Mouse (Mus musculus): ENCODE data around the gene Tmcc3. TPM values are rescaled to one million over a fixed set of nuclear protein-coding genes. Genes with fewer than 3 reads are reported as not detected.

Tmcc3 gene
- total RNA-seq, 2 experiments from 2014 or later = 25.7 to 31.5 TPM

DNA sequence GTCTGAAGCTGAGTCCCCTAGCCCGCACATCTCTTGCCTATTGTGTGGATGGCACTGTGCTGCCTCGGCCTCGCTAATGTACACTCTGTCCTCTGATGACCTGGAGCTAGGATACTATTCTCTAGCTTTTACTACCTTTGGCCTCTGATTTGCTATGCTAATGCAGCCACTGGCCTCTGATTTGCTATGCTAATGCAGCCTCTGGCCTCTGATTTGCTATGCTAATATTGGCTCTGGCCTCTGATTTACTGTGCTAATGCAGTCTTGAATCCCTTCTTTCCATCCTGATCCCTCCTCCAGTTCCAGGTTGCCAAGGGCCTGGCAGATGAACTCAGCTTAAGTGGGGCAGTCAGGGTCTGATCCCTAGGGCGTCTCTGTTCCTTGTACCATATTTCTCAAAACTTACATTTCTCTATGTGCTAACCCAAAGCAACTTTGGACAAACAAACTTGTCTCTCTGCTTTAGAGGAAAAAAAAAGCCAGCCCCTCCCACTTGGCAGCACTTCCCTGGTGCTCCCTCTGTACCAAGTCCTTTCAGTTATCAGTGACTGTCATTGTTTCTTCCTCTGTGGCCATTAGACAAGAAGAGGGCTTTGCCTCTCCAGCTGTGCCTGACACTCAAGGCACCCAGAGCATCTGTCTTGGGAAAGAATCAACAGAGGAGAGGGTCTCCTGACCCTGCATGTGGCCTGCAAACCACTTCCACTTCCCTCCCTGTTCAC, 237.9 kb downstream of the Tmcc3 start:
- DNase-seq = peak; percentile 63 to 74

DNA sequence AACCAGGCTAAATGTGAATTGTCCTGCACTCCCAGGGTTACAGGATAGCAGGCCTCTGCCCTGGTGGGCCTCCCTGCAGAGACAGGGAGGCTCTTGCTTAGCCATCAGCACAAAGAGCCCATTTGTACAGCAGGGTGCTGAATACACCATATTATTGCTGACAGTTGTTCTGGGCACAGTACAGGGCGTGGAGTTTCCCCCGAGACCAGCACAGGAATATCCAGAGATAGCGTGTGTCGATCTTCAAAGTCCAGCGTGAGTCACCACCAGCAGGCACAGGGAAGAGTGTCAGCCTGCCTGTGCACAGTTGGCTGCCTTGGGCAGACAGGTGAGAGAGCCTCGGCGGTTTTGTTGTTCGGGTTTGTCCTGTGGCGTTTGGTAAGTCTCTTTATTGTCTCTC, 238.9 kb downstream of the Tmcc3 start:
- peak in 1 of 2 experiments; percentile 33 for DNase-seq

DNA sequence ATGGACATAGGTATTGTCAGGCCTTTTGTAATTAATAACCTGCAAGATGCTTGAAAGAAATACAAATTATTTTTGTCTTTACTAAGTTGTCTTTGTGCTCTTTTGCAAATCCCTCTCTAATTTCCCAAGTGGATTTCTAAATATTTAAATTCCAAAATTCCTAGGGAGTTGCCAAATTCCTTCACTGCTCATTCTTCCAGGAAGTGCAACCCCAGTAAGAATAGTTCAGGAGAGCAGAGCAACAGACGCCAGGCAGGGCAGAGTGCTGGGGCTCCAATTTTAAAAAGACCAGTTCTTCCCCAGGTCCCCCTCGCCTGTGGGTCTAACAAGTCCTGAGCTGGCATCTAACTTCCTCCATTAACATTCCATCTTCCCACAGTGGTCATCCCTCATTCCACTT, 239.3 kb downstream of the Tmcc3 start:
- DNase-seq = no peak

DNA sequence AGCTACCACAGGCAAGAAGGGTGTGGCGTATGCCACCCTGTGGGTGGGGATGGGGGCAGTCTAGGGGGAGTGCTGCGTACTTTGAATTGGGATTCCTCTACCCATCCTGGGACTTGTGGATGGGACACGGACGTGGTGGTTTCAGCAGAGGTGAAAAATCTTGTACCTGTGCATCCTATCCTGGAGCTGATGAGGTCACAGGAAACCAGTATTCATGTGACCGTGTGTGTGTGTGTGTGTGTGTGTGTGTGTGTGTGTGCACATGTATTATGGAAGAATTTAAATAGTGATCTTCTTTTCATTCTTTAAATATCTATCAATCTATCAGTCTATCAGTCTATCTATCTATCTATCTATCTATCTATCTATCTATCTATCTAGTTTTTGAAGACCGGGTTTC, 239.8 kb downstream of the Tmcc3 start:
- no peak for DNase-seq

DNA sequence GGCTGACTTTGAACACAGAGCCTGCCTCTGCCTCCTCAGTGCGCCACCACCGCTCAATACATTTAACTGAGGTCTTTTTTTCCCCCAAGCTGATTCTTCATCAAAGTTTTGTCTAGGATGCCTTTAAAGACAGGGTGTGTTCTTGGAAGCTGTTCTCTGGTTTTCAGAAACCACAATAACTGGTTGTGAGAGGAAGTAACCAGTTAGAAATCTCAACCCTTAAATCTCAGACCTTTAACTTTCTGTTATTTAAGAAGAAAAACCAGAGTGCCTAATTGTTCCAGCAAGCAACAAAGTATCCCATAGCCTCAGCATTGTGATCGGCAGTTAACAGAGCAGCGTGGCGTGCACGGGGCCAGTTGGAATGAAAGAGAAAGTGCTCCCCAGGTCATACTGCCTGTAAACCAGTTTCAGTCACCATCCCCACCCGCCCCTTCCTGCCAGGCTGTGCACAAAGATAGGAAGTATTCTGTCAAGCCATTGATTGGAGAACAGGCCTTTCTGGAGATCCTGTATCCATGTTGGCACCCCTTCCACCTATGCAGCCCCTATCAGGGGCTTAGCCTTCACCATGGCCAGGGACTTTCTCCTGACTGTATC, 240.3 kb downstream of the Tmcc3 start:
- peak in 1 of 2 experiments; percentile 31 for DNase-seq

DNA sequence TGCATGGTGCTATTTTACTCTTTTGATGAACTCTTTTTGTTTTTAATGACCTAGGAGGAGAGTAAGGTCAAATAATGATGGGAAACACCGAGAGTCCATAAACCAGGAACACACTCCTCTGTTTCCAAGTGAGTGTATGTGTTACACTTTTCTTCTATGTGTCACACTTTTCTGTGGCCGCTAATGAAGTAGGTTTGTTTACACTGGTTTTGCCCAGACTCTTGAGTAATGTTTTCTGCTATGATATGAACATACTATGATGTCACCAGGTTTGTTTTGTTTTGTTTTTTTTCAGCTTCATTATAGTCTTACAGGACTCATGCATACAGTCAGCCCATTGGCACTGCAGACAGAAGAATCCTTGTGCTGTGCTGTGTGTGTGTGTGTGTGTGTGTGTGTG, 243.6 kb downstream of the Tmcc3 start:
- DNase-seq = no peak

DNA sequence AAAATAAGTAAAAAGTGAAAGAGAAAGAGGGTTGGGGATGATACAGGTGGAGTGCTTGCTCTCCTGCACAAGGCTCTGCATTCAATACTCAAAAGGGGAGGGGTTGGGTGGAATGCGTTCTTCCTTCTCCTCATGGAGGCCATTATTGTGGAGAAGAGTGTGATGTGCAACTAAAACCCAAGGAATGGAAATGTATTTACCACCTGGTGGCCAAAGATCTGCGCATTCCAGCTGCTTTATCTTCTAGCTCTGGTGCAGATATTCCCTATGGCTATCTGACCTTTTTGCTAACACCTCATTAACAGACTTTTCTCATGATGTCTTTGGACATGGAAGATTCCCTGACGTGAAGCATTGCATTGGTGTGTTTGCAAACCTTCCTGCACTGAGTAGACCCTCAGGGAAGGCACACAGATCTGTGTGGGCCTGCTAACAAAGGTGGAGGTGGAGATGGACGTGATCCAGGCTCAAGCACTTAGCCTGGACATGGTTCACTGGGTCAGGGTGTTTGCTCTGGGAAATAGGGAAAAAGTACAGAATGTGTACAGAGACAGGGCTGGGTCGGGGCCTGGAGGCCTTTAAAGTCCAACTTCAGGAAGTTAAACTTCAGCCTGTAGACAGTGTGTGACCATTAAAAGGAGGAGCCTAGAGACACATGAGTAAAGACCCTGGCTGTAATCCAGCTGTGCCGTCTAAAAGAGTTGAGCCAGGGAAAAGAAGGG, 245.8 kb downstream of the Tmcc3 start:
- DNase-seq = no peak

DNA sequence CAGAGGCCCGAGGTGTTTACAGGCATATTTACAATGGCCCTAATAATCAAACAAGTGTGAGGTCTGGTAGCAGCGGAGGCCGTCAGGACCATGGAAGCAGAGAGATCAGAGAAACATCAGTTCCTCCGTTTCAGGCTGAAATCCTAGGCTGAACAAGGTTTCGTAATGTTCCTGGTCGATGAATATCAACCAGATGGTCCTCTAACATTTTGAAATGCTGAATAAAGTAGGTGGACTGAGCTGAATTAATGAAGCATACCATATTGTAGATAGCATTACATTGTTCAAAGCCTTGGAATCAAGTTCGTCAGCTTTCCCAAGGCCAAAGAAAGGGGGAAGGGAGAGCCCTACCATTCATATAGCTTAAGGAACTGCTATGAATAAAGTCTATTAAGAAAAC, 247.1 kb downstream of the Tmcc3 start:
- DNase-seq = no peak

DNA sequence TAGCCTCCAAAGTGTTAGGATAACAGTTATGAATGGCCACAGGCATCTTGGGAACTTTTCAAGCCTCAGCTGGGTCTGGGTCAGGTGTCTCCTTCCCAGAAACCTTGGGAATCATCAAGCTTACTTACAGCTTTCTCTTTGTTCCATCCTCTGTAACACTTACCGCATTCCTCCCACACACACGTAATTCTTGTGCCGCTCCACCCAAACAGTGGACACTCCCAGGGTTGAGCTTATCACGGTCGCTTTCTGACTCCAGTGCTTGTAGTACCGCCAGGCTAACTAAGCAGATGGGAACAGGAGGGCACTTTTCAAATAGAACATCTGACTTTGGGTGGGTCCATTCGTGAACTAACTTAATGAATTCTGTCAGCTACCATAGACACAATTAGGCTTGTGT, 249.6 kb downstream of the Tmcc3 start:
- DNase-seq = peak; percentile 50 to 70

DNA sequence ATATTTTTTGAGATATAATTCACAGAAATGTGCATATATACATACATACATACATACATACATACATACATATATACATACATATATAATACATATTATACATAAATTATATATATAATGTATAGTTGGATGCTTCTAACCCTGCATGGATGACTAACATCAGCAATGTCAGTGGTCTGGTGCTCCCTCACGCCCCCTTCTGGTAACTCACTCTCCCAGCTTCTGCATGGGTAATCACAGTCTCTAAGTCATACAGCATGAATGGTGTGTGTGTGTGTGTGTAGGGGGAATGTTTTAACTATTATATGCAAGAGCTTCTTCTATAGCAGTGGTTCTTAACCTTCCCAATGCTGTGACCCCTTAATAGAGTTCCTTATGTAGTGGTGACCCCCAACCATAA, 250.4 kb downstream of the Tmcc3 start:
- DNase-seq = peak in 1 of 2 experiments; percentile 46

DNA sequence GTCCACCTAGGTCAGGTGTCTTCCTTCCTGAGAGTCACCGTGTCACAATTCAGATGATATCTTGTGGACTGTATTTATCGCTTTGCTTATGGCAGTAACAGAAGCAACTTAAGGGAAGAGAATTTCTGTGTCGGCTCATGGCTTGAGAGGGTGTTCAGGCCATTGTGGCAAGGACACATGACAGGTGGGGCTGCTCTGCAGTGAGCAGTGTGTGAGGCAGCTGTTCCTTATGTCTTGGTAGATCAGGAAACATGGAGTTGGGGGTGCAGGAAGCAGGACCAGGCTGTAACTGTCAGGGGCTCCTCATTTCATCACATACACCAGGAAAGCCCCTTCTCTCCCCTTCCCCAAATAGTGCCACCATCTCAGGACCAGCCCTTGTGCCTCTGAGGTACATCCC, 251.2 kb downstream of the Tmcc3 start:
- DNase-seq = no peak

DNA sequence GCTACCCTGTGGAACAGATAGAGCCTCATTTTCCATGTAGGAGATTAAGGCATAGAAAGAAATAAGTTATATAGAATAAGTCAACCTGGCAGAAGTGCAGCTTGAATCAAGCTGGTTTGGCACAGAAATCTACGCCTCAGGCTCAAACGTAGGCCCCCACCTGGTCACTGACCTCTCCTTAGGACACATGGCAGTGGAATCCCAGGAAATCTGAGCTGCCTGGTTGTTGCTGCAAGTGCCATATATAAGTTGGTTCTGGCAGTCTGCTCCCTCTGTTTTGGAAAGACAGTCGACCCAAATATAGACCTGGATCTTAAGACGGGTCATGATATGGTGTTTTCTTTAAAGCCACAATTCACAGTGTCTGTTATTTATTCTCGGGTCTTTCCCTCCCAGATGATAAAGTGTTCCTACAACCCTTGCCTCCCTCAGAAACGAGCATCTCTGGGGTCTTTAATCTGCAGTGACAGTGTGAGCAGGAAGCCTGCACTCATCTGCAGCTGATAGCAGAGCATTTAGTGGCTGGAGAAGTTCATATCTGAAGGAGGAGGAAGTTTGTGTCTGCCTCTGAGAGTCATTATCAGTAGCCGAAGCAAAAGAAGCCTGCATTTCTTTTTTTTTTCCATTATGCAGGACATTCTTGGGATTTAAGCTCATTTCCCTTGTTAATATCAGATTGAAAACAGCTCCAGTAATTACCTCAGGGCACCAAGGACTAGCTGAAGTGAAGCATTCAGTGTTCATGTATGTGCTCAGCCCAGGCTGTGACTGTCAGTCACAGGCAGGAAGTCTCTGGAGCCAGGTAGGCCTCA, 253.9 kb downstream of the Tmcc3 start:
- DNase-seq = peak in 1 of 2 experiments; percentile 30

DNA sequence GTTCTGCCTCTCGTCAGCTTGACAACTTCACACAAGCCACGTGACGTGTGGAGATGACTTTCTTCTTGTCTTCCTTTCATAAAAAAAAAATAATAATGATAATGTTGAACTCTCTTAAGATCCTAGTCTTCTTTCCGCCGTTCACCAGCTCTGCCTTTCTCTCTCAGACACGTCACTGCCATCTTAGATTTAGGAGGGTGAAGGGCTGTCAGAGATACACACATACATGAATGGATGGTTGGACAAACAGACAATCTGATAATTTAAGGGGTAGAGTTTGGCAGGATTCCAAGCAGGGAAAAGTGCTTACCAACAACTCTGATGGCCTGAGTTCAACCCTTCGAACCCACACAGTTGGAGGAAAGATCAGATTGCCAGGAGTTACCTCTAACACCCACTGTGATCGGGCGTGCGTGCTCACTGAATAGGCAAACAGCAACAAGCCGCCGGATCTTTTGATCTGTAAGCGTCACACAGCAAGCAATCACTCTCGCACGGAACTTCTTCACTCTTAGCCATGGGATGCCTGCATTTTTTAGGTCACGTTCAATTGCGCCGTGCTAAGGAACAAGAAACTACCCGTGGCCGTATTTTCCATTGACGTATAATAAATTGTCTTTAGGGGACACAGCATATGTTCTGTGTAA, 254.6 kb downstream of the Tmcc3 start:
- no peak for DNase-seq

DNA sequence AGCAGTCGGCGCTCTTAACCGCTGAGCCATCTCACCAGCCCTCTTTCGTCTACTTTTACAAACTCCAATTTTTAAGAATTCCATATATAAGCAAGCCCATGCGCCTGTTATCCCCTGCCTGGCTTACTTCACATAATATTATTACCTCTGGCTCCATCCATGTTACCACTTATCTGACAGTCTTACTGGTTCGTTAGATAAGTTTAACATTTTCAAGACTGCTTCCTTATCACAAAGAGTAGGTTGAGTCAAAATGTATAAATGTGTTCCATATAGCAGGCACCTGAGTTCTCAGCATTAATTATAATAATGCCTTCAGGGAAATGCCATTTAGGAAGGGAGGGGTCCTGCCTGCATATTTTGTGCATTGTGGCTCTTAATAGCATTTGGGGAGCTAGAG, 255.5 kb downstream of the Tmcc3 start:
- DNase-seq = no peak

DNA sequence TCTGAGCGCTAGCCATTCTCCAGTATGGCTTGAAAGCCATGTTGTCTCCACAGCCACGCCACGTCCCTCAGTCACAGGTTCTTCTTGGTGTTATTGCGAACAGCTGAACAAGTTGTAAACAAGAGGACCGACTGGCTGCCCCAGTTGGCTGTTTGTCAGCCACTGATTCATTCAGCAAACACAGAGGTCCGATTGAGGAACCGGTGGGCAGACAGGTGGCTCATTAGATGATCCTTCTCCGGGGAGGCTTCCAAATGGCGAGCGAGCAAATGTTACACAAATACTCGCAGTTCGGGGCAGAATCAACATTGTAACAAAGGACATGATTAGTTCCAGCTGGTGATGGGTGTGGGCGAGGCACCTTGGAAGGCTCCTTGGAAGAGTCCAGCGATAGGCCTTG, 256.2 kb downstream of the Tmcc3 start:
- DNase-seq = no peak

DNA sequence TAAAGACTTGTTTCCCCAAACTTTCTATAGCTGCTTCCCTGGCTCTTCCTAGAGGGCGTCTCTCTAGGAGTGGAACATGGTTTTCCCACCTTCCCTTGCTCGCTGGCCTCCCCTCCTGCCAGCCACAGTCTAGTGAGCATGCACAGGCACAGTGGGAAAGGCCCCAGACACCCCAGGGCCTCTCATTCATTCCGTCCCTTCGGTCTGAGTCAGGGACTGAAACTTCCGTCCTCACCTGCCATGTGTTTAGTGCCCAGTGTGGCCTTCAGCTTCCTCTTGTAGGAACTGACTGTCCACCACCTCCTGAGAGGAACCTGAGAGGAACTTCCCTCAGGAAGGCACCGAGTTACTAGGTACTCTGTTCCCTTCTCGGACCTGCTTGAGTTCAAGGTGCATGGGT, 257.1 kb downstream of the Tmcc3 start:
- no peak for DNase-seq

DNA sequence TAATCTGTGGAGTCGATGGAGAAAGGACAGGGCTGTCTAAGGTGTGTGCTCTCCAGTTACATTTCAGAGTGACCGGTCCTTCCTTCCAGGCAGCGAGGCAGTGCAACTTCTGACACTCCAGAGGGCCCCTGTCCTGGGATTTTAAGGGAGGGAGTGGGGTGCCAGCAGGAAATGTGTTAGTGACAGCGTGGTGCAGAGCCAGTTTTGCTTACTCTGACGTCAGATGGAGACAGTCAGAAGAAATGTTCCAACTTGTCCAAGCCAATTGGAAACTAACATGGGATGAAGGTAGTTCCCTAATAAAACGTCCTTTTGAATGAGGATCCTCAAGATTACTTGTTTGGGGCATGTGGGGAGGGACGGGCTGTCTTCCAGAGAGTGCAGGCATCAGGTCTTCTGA, 258.0 kb downstream of the Tmcc3 start:
- DNase-seq = no peak

DNA sequence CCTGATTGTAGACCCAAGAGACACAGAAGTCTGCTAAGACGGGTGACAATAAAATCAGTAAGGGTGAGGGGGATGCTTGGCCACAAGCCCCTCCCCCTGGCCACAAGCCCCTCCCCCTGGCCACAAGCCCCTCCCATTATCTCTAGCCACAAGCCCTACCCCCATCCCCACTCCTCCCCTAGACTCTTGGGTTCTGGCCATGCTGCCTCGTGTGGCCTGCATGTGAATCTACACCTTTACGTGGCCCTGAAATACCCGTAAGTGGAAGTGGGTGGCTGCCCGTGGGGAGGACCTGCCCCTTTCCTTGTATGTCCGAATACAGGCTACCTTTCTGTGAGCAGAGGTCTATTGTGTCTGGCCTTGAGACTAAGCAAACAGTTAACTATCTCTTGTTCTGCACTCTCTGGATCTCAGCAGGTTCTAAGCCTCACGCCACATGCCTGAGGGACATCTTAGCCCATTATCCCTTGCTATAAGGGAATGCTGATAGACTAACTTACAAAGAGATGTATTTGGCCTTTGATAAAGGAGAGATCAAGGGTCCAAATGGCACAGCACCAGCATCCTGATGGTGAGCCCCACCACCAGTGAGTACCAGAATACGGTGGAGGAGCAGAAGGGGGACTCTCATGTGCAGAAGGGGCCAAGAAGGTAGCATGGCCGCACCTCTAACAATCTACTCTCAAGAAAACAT, 260.3 kb downstream of the Tmcc3 start:
- peak in 1 of 2 experiments; percentile 34 for DNase-seq

DNA sequence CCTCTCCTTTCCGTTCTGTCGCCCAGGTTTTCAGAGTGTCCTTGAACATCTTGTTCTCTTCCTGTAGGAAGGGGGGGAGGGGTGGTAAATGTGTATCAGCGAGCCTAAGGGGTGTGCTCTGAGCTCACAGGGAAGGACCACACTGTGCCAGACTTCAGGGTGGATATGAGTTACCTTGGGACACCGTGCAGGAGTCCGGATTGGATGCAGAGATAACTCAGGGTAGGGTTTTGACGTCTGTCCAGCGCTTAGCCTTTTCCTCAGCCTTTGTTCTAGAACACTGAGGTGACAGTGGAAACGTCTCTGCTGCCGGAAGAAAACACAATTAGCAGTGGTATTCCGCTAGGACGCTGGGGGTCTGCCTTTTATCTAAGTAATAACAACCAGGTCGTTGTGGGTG, 261.0 kb downstream of the Tmcc3 start:
- peak; percentile 58 to 73 for DNase-seq

DNA sequence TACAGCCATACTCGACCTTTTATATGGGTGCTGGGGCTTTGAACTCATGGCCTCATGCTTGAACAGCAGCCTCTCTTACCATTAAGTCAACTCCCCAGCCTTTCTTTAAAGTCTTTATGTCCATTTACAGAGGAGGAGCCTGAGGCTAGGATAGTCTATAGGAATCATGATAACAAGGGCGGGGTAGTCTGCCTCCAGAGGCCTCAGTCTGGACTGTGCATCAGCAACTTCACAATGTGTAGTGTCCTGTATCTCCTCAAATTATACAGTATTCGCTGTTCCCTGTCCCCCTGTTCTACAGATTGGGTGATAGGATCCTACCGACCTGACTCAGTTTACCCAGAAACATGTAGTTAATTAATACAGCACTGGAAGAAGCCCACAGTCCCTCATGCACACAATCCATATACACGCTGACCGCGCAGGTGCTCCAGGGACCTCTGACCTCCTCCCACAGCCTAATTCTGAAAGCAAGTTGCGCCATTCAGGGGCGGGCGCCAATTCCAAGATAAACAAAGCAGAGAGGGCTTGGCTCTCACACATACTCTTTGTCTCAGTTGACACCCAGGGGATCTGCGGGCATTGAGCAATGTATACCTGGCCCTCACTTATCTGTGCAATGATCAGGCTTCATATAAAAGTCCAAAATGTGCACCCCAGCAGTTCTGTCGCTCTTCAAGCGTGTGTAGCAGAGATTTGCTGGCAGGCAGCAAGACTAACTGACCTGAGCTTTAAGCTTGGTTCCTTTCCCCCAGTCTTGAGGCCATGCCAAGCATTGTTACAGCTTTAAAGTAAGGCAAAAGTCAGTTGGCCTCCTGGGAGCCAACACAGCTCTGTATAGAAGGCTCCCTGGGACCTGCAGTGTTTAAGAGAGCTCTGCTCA, 262.9 kb downstream of the Tmcc3 start:
- peak; percentile 82 to 87 for DNase-seq

Measured in heart, adult 18-20 months (tissue).